Mouse (Mus musculus): ENCODE results near the gene Flrt1.
"Not testable (repeated sequence)": the region's sequence is repeated elsewhere in the genome, so short reads cannot be mapped to it uniquely, and the experiment has no call there.

Gene Flrt1

DNA sequence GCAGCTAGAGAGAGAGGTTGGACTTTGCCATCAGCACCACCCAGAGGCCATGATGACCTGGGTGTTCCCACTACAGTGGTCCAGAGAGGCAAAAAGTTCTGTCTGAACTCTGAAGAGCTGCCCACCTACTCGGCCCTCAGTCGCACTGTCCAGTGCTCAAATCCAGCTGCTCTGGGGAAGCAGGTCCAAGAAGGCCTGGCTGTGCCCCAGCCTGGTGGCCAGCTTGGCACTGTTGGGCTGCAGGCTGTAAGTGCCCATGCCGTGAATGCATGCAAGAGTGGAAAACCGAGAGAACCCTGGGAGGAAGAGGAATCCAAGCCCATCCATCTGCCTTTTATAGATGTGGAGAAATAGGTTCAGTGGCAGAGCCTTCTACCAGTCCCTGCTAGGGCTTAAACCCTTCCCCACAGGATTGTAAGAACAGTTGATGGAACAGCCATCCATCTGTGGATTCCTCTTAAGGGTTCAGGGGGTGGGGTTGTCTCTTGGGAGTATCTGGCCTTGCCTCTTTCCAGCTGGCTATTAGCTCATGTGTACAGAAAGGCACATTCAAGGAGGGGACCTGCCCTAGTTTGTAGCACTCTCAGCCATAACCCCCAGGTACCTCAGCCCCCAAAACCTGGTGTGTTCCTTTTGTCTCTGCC, 2.1 kb downstream of the Flrt1 start:
- DNase-seq (ENCODE audit: low spot score): peak; percentile 63

DNA sequence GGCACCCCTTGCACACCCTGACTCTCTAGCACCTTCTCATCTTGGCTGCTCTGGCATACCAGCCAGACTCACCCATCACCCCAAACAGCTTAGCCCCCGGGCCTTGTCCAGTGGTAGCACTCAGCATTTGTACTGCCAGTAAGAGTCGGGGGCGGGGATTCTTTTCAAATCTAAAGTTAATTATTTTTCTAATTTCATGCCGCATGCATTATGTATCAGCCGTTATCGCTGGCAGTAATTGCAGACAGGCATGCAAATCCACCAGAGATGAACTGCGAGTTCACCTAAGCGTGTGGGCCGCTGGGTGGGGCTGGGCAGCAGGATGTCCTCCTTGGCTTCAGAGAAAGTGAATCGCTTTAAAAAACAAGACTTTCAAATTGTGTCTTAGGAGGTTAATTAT, 3.5 kb downstream of the Flrt1 start:
- DNase-seq (ENCODE audit: low spot score): no peak

DNA sequence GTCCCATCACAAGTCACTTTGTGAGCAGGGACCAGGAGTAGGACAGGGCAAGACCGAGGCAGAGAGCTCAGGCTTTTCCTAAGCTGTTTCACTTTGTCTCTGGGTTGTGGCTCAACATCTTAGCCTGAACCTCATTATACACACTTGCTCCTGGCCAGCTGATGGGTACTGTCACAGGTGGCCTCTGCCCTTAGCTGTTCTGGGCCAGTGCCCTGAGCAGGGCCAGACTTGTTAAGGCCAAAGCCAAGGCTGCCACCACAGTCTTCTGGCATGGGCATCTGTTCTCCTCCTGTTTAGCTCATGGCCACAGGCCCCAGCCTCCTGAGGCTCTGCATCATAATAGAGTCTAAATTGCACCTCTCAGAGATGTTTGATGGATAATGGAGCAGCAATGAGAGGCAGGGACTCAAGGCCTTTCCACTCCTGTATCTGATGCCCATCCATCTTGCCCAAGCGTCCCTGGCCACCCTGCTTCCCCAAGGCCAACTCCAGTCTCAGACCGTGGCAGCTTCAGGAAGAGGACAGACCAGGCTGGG, 5.8 kb downstream of the Flrt1 start:
- DNase-seq (ENCODE audit: low spot score): no peak

DNA sequence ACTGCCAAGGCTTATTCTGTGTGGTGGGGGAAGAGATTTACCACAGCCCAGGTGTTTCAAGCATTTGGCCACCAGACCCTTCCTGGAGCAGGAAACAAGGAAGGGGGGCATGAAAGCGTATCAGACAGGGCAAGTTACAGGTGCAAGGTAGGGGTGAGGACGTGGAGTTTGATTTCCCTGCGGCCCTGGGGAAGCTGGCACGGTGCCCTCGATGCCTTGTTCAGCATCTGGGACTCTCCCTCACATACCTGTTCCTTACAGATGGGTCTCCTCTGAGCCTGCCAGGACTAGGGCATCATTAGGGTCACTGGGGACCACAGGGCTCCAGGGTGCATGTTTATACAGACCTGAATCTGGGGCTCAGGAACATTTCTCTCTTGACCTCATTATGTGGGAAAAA, 12.8 kb downstream of the Flrt1 start:
- no peak for DNase-seq (ENCODE audit: low spot score)

DNA sequence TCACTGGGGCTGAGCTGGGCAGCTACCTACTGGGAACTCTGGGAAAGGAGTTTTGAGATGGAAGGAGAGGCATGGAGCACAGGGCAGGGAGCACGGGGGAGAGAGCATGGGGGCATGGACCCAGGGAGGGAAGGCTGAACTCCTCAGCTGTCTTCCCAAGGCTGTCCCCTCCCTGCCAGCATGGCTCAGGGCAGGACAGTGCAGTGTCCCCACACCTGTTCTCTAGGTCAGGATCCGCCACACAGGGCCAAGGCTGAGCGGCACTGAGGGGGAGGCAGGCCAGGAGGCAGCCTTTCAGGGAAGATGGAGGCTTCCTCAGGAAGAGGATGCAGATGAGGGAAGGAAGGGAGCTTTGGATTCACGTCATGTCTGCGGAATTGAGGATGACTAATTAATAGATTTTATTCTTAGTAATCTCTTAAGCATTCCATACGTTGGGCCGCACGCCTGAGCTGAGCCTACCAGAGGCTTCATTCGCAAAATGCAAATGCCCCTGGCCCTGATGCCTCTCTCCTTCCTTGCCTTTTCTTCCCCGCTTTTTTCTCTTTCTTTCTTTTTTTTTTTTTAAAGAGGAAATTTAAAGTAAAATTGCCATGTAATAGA, 14.0 kb downstream of the Flrt1 start:
- no peak for DNase-seq (ENCODE audit: low spot score)

DNA sequence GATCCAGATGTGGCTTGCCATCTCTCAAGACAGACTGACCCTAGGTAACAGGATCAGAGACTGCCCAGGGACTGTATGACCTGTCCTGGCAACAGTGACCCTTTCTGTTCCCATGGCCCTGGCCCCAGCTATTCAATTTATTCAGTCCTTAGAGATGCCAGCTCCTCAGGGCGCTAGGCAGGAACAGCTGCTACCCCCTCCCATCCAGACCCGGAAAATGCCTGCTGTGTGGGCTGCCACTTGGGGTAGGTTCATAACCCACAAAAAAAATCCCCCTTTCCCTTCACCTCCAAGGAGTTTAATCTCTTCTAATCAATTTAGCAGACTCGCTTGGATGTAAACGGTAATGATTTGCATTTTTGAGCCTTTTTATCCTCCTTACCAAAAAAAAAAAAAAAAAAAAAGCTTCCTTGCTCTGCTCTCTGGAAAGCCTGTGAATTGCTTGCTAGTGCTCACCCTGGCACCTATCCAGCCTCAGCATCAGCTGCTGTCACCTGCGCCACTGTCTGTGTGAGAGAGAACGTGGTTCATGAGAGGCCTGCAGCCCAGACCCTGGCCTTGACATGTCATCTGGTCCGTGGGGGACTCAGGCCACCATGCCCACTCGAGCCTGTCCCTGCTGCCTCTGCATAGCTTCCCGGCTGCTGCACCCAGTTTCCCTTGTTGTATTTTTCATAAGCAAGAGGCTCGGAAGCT, 15.0 kb downstream of the Flrt1 start:
- no peak for DNase-seq (ENCODE audit: low spot score)

DNA sequence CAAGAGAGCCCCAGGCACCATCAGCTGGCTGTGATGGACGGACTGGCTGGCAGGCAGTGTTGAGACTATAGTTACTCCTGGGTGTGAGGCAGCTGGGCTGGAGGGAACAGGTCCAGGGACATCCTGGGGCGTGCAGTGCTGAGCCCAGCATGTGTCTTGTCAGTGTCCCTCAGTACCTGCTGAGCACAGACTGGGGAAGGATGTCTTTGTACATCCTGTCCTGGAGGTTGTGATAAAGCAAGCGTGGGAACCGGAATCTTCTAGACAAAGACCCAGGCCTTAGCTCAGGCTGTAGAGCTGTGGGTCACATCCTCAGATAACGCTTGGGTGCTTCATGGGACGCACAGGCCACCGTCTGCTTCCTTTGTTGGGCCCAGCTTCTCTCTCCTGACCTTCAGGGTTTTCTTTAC, 15.7 kb downstream of the Flrt1 start:
- DNase-seq (ENCODE audit: low spot score): no peak

DNA sequence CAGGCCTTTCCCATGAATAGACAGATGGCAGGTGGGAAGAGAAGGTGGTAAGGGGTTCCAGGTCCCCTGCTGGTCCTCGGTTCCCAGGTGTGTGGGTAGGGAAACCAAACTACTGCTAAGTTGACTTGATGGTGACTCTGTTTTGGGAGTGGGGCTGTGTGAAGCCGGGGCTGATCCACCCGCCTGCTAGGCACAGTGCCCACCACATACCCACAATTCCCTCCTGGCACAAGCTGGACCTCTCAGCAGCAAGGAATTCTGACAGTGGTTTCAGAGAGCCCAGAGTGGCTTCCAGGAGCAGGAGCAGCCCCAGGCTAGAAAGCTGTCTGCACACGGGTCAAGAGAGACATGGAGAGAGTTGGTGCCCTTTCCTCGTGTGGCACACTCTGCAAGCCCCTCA, 16.5 kb downstream of the Flrt1 start:
- DNase-seq (ENCODE audit: low spot score): no peak

DNA sequence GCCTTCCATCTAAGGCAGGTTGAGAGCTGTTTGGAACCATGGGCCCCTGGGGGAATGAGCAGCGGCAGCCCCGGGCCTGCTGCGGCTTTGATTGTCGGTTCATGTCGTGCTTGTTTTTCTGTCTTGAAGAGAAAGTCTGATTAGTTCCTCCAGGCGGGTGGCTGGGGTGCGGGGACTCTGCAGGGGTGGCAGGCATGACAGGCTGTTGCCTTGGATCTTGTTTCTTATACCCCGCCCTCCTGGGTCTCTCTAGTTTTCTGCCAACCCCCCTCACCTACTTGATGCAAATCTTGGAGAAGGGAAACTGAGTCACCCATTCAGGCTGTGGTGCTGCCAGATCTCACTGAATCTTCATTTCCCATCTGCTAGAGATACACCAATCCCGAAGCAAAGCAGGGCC, 17.0 kb downstream of the Flrt1 start:
- no peak for DNase-seq (ENCODE audit: low spot score)

DNA sequence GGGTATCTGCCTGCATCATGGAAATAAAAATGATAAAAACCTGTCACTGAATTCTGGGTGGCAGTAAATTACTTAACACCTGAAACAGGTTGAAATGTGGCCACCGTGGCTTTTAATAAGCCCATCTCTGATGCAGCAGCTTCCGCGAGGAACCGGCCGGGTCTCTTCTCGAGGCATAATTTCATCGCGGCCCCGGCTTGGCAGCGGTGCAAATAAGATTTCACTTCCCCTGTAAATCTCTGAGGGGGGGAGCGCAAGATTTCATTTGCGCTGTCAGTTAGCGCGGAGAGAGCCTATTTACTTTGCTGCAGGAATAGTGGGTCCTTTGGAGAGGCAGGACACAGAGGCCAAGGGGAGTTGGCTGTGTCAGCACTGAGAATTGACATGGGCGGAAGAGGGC, 20.8 kb downstream of the Flrt1 start:
- no peak for DNase-seq (ENCODE audit: low spot score)

DNA sequence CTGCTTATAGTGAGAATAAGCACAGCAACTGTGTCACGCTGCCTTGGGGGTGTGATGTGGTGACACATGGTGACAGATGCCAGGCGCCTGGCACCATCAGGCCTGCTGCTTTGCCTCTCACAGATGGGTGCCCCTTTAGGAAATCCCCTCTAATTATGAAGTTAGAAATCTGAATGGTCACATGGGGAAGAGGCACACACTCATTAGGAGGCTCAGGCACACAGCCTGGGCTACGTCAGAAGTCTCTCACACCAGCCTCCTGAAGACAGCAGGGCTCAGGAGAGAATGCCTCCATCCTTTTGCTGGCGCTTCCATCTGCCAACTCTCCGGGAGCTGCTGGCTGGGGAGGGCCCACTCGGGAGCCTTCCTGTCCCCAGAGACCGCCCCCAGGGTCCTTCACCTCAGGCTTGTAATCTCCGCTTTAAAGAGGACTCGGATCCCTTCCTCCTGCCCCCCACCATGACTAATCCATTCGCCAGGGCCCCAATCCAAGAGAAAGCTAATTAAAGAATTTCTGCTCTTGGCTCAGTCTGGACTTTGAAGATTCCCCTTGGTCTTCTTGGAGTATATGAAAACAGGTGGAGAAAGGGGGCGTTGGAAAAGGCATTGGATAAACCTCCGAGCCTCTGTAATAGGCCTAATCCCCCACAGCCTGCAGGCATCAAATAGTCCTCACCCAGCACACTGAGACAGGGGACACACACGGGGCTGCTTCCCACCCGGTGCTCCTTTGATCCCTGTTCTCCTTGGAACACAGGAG, 22.3 kb downstream of the Flrt1 start:
- DNase-seq (ENCODE audit: low spot score): peak; percentile 71

DNA sequence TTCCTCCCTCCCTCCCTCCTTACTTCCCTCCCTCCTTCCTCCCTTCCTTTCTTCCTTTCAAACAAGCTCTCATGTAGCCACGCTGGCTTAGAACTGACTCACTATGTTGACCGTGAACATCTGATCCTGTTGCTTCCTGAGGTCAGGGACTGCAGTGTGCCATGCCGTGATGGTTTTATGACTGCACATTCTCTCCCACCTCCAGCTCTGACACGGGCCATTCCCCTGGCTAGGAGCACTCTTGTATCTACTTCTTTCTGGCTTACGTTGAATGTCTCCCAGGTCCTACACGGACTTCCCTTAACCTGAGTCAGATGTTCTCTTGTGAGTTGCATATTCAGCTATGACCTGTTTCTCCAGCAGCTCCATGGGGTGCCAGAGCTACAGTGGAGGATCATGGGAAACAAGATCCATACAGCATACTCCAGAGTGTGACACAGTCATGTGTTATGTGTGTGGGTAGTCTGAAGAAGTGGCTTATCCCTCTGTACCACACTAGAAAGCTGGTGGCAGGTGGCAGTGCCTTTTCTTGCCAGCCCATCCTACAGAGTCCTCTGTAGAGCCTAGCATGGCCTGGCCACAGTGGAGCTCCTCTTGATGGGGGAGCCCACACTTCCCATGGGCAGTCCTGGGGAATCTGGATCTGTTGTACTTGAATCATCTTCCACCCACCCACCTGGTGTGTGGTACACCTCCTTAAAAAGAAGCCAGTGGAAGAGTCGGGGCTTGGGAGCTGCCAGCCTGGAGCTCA, 23.8 kb downstream of the Flrt1 start:
- DNase-seq (ENCODE audit: low spot score): no peak

DNA sequence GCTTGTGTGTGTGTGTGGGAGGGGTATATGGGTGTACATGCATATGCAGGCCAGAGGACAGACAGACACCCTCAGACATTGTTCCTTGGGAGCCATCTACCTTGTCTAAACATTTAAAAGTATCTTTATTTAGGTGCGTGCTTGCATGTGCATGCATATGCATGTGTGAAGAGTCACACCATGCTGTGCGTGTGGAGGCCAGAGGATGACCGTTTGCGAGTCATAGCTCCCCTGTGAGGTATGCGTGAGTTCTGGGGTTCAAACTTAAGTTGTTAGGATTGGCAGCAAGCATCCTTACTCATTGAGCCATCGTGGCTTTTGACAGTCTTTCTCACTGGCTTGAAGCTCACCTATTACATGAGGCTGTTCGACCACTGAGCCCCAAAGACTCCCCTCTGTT, 27.3 kb downstream of the Flrt1 start:
- no peak for DNase-seq (ENCODE audit: low spot score)

DNA sequence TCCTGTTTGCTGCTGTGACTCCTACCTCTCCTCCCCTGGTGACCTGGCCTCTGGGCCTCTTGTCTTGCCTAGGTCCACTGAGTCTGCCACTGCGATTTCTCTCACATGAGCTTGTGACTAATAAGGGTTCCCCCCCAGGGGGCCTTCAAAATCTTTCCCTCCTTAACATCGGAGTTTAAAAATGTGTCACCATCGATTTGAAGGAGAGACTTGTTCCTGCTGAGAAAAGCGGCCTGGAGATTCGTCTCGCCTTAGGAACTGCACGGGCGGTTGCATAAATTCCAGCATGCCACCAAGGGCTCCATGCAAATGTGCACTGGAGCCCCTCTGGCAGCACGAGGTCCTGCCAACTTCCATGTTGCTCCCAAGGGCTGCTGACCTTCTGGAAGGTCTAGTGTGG, 27.9 kb downstream of the Flrt1 start:
- DNase-seq (ENCODE audit: low spot score): no peak

DNA sequence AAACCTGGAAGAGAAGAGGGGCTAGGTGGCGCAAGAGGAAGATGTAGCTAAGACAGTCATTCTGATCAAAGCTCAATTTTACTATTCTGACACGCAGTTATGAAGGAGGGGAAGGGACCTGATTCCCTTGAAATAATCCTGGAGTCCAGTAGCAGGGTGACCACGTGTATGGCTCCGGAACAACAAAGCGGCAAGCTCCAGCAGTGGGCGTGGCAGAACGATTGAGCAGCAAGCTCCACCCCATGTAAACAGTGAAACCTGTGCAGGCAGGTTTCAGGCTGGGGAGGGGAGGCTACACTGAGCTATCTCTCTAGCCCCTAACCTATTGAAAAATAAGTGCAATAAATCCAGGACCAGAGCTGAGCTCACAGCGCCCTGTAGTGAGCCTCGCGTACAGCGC, 30.2 kb downstream of the Flrt1 start:
- not testable (repeated sequence) for DNase-seq (ENCODE audit: low spot score)

DNA sequence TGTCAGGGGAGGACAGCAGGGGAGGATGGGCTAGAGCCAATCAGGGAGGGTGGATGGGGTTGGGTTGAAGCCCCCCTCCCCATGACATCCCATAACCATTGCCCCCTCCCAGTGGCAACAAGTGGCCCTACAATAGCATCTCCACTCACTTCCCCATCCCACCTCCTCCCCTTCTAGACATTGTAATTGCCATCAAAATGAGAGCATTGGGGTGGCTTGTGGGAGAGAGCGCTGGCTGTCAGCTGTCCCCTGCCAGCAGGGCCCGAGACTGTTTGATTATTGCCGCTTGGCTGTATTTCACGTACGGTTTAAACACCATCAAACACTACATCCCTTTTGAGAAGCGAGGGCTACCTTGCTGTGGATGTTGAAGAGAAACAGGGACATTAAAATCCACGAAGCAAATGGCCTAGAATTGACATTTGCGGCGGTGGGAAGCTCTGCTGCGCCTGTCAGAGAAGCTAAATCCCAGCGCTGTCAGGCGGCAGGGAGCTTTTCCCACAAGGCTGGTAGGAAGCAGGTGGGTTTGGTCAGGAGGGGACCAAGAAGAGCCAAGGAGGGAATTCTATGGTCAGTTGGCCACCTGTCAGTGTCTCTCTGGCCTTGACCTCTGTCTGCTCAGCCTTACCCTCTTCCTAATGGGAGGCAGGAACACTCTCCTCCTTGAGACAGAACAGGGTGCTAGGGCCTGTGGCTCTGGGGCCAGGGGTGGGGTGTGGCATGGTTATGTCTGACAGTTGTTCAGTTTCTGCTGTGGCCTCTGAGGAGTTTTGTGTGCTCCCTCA, 31.3 kb downstream of the Flrt1 start:
- DNase-seq (ENCODE audit: low spot score): peak; percentile 63

DNA sequence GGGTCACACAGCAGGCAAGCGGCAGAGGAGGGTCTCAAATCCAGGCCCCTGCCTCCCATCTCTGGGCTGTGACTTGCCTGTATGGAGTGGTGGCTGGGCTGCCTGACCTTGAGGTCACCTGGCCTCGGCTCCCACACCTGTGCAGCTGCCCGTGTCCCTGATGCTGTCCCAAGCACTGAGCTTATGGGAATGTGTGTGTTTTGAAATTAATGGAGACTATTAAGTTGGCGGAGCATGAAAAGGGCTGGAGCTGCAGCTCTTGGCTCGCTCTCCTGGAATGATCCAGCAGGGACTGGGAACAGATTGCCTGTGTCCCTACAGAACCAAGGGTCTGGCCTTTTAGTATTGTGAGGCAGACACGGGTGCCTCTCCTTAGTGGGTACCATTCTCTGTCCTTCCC, 33.3 kb downstream of the Flrt1 start:
- no peak for DNase-seq (ENCODE audit: low spot score)

DNA sequence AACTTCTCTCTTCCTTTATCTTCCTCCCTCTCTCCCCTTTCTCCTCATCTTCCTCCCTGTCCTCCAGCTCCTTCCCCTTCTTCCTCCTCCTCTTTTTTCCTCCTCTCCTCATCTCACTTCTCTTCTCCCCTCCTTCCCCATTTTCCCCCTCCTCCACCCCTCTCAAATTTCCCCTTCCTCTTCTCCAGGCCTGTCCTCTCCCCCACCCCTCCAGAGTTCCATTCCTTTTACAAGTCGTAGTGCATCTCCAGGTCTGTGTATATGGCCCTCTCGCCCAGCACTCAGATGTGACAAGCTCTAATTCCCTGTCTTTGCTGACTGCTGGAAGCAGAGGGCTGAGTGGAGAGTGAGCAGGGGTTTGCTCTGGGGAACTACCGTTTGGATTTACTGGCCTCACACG, 34.8 kb downstream of the Flrt1 start:
- no peak for DNase-seq (ENCODE audit: low spot score)

DNA sequence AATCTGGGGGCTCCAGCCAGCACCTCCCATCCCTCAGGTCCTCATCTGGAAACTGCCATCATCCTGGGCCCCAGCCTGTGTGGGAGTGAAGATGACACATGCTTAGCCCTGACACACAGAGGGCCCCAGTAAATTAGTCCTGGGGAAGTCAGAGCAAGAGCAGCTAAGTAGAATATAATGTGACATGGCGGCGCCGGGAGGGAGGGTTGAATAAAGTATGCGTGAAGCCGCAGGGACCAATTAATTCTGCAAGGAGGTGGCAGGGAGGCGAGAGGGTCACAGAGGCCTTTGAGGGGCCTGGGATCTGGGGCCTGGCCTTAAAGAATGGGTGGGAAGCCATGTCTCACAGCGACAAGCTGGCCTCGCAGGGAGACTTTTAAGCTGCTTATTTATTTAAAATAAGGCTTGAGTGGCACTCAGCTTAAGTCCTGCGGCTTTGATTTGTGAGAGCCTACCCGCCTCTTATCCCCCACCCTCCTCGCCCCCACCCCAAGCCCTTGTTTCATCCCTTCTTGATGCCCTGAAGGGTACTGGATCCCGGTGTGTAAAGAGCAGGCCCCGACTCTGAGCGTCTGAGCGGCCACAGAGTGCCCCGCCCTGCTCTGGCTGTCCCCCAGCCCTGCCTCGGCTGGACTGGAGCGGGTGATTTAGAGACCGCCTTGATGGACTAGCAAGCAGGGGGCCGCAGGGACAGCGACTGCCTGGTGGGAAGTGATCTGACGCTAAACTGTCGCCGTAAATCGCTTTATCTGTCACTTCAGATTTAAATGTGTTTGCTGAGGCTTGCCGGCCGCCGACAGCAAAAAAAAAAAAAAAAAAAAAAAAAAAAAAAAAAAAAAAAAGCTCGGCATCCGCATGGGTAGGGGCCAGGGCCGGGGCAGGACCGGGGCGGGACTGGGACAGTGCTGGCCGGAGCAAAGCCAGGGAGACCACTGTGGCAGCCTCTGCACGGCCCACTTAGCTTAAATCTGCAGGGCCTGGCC, 35.5 kb downstream of the Flrt1 start:
- peak; percentile 82 for DNase-seq (ENCODE audit: low spot score)

All from retina, embryonic 14.5 days (tissue).